Mouse (Mus musculus) layer of hippocampus, postnatal 14 days (tissue): Measurements from ENCODE around the gene Hlcs. TPM values are rescaled to one million over a fixed set of nuclear protein-coding genes. Genes with fewer than 3 reads are reported as not detected.

ENCODE experiments used
- DNase-seq, 2 experiments: peaks; one replicate each; pipeline ENCODE4 v3.0.0; 2021 to 2022; ENCODE audit warnings: low spot score in 2 of 2, mixed read lengths in 1 of 2
- total RNA-seq, 2 experiments: library from RNA; stranded (reverse); gene quantifications; 2 replicates each; pipeline ENCODE4 v1.2.3; 2021

The Hlcs gene
- total RNA-seq, 2 experiments from 2014 or later = 12.8 to 13.7 TPM

DNA sequence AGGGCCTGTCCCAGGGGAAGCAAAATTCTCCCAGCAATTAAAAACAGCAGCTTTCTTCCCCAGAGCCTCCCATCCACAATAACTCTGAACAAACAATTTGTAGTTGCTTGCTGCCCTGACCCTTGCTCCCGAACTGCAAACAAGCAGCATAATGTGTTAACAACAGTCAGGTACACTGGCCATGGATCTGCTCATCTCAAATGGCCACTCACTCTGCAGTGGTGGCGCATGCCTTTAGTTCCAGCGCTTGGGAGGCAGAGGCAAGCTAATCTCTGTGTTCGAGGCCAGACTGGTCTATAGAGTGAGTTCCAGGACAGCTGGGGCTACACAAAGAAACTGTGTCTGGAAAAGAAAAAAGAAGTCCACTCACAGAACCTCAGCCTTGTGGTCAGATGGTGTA is 22.2 kb downstream of the Hlcs start:
- no peak for DNase-seq

DNA sequence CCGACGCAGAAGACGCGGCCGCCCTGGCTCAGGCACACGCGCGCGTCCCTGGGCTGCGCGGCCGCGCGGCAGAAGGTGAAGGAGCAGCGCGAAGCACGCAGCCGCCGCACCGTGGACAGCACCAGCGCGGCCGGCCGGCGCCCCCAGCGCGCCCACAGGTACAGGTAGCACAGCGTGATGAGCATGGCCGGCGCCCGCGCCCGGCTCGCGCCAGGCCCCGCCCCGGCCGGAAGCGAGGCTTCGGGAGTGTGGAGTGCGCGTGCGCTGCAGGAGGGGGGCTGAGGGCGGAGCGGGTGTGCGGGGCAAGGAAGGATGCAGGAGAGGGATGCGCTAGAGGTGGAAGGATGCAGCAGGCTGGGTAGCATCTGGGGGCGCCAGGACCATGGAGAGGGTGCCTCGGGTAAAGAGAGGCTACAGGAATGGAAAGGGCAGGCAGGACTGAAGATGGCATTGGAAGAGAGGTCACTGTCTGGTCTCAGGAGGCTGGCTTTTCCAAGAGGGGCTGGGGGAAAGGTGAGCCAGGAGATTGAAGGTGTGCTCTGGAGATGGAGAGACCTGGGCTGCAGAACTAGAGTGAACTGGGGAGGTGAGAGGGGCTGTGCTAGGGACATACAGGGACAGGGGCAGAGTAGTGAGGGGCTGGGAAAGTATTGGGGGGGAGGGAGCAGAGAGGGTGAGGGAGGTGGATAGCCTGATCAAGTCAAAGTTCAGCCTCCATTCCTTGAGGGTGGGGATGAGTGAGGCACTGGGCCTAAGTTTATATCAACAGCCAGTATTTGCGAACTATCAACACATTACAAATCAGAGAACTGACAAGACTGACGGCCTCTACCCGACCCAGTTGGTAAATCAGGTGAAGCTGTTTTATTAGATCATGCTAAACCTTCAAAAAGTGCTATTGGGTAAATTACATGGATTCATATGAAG is 23.0 kb downstream of the Hlcs start:
- DNase-seq = peak; percentile 64 to 75

DNA sequence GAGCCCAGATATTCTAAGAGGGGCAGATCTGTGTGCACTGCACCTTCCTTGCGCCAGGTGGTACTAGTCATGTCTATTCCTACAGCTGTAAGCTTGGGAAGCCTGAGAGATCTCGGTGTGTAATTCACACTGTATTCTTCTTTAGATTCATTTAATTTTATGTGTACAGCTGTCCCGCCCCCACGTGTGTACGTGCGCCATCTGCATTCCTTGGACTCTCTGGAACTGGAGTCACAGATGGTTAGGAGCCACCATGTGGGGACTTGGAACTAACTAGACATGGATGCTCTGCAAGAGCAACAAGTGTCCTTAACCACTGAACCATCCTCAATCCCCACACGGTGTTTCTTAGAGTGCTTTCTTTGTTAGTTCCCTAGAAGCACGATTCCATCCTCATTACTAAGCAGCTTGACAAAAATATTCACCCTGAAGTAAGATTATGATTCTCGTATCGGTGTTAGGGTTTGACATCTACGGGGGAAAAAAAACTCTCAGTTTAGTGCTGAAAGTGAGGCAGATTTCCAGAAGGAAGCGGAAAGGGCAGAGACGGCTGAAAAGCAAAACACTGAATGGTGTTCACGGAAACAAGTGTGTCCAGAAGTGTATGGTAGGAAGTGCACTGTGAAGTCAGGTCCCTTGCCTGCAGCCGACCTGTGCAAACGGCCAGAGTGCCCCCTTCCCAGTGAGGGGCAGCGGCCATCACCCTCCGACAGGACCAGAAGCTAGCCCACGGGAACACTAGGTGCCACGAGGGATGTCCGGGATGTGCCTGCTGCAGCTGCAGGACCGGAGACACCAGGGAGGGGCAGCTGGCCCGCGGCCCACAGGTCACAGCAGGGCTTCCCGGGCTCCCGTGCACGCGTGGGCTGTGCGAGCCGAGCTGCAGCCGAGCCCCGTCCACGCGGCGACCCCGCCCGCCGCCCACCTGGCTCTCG is 24.0 kb downstream of the Hlcs start:
- DNase-seq = peak; percentile 61 to 89

DNA sequence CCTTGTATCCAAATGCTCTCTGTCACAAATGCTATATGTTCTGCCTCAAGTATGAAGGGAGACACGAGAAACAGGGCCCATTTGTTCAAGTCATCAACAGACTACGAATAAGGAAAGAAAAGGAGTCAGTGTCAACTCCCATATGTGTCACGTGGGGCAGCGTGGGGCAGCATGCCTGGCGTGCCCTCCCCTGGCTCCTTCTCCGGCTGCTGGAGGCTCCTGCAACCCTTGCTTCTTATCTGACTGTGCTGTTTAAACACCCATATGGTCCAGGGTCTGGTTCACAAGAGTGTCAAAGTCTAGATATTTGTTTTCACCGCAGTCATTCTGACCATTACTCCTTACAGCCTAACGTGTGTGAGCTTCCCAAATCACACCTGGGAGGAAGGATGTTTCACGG is 25.5 kb downstream of the Hlcs start:
- no peak for DNase-seq

DNA sequence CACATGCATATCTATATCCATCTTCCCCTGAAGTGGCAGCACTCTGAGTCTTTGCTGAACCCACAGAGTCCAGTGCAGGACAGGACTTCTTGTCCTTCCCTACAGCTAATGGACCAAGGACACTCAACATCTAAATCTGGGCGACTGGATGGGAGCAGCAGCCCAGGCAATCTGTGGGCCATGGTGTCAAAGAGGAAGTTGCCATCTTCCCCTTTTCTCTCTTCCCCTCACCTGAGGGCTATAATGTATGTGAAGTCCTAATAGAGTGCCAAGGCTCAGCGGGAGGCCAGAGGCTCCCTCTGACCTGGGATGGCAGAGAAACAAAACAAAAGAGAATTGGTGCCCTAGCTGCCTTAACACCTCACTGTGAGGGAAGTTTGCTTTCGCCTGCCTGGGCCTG is 29.4 kb downstream of the Hlcs start:
- no peak for DNase-seq

DNA sequence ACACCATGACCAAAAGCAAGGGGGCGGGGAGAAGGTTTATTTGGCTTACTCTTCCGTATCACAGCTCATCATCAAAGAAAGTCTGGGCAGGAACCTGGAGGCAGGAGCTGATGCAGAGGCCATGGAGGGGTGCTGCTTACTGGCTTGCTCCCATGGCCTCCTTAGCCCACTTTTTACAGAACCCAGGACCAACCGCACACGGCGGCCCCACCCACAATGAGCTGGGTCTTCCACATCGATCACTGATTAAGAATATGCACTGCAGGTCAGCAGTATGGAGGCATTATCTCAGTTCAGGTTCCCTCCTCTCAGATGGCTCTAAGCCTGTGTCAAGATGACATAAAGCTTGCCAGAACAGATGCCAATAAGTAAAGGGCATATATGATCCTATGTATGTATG is 42.5 kb downstream of the Hlcs start:
- DNase-seq = no peak

DNA sequence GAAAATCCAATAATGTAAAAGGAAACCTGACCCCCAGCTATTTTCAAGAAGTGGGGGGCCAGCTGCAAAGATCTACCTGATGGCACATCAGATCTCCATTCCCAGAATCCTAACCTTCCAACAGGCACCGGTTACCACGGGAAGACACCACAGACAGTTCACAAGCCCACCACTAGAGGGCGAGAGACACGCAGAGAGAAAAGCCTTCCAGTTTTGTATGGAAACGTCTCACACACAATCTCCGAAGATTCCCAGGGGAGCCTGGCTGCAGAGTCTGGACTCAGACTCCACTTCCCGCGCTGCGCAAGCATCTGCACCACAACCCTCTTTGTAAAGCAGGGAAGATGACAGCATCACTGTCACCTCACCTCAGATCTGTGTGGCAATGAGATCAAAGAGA is 43.7 kb downstream of the Hlcs start:
- DNase-seq = peak; percentile 89 to 91

DNA sequence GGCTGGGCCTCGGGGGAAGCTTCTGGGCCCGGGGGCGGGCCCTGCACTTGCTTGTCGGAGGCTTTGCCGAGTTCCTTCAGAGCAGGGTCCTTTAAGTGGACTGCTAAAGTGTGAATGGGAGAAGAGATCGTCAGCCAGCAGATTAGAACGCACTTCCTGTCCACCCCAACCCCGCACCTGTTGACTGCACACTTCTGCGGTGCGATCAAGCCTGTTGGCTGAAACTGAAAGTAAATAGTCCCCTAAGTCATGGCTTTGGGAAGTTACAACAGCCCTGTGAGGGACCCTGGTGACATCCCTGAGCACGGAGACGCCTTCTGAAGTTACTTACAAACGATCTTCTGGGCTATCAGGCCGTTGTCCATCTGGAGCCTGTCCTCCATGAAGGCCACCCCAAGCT is 45.2 kb downstream of the Hlcs start:
- no peak for DNase-seq

DNA sequence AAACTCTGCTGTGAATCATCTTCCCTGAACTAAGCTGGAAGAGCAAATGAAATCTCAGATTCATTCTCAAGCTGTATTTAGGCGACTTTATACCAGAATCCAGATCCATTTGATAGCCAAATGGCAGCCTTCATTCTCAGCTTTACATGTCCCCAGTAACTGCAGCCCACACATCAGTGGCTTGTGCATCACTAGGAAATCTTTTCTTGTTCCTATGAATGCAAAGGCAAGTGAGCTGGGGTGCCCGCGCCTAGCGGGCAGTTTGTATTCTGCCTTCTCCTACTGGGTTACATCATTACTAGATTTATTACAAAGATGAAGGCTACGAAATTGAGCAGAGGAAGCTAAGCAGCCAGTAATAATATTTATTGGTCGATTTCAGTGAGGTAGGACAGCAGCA is 48.8 kb downstream of the Hlcs start:
- no peak for DNase-seq

DNA sequence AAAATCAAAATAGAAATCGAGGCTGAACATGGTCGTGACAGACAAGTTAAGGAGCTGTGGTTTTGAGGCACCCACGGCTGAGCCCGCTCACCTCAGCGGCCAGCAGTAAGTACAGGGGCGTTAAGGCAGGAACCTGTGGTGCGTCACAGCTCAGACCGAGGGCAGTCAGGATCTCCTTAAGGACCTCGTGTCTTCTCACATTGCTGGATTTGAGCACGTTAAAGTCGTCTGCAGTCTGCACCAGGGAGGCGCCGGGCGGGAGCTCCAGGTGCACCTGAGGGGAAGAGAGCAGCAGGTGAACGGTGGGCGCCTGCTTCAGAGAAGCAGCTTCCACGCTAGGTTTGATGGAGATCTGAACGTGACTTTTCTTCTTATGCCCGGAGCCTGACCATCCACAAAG is 50.9 kb downstream of the Hlcs start:
- no peak for DNase-seq

DNA sequence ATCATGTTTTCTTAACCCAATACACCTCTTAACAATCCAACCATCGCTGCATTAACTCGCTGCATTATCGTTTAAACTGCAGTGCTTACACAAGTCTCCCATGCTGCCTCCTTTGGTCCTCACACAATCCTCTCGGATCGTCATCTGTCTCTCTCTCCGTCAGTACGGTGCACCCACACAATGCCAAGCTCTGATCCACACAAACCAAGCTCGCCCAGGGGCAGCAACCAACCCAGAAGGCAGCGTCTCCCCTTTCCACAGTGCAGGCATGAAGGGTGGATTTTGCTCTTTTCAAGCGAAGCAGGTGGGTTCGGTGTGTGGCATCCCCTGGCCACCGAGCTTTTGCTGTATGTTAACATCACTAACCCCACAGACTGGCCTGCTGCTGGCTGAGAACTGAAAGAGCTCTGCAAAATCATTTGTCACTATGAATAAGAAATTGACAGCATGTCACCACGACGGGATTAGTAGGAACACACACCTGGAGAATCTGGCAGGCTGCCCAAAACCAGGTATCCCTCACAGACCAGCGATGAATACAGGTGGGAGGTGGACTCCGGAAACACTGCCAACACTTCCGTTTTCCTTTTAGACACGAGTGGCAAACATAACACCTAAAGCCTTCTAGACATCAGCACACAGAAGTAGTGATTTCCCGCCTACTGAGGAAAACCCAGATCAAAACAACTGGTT is 52.3 kb downstream of the Hlcs start:
- no peak for DNase-seq

DNA sequence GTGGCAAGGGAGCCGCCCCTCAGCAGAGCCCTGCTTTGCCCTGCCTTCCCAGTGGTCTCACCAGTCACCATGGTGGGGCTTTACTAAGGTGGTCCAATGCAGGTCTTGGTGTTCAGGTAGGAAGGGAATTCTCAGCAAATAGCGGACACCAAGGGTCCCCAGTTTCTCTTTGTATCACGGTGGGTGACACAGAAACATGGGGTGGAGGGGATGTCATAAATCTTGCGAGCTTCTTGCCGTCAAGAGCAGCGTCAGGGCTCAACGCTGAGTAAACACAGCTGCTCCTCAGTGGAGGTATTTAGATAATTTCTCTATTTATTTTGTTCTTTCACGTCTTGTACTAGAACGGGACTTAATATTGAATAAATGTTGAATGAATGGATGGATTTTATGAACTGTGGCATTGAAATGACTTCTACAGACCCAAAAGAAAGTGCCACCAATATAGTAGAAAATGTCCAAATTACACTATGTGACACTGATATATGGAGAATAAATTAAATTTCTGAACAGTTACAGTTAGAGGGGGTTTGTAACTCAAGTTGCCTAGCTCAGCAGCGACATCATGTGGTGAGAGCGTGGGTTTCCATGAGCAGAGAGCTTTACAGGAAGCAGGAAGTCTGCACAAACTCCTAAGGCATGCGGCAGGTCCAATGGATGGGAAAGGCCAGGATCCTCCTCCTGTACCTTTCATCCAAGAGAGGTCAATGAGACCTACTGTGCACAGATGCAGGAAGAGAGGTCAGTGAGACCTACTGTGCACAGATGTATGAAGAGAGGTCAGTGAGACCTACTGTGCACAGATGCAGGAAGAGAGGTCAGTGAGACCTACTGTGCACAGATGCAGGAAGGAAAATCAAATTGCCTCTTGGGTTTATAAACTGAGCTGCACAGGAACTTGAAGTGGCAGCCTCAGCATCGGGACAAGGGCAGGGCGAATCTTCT is 54.7 kb downstream of the Hlcs start:
- DNase-seq = peak; percentile 76 to 89

DNA sequence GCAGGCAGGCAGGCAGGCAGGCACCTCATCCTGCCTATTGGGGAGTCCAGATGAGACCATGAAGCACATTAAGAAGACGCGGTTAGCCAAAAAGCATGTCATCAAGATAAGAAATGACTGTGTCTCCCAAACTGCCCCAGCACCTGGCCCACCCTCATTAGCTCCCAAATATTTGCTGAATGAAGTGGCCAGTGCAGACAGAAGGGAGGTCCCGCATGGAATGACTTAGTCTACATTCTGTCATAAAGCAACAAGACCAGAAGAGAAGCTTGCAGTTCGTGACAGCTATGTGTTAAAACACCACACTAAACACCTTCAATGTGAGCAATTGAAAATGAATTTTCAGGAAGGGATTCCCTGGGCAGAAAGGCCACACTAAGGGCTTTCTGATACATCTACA is 57.8 kb downstream of the Hlcs start:
- DNase-seq = no peak

DNA sequence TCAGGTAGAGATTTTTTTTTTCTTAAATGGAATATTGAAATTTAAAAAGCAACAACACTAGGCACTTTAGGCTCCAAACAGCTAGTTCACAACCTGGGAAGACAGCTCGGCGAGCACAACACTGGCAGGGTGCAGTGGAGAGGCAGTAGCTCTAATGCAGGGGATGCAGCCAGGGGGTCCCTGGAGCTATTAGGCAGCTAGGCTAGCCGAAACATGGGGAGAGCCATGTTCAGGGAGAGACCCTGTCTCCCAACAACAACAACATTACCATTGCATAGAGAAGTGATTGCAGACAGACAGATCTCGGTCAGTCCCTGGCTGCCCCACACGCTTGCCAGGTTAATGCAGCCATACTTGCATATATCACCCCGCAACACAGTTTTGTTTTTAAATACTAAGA is 58.3 kb downstream of the Hlcs start:
- no peak for DNase-seq

DNA sequence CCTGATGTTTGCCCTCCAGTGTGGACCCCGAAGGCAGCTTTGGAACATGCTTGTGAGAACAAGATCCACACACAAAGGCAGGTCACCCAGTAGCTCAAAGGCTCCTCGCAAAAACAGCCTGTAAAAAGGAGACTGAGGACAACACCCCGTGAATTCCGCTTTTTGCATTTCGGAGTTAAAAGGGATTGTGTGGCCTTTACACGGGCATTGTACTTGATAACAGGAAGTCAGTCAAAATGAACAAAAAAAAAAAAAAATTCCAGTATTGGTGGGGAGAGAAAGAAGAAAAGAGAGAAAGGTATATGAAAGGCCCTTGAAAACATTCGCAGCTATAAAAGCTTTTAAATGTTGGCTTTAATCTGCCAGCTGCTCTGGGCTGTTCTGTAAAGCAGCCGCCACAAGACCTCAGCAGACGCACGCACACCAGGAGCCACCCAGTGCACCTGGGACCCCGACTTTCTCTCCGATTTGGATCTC is 58.9 kb downstream of the Hlcs start:
- no peak for DNase-seq

DNA sequence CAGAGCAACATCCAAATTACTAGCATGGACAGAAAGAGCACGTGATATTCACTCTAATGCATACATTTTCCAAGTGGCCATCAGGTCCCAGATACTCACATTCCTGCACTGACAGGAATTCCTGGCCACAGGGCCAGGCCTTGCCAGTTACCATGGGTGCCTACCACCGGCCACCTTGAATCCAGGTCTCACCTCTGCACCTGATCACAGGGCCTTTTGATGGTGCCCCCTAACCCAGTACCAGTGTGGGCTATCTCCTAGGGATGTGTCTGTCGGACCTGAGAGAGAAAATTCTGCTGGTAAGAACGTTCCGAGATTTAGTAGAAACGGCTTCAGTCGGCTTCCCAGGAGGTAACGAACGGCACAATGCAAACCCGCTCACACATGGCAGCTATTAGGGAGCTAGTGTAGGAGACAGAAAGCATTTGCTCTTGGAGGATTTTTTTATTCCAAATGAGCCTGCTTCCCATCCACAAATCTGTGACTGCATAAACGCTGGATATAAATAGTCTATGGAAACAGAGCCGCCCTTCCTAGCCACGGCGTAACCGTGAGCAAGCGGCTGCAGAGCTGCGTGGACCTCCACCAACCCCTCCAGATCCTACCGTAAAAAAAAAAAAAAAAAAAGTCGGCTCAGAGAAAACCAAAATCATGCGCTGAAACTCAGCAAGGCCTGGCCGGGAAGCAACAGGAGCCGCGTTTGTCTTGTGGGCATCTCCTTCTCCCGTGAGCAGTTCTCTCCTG is 59.5 kb downstream of the Hlcs start:
- DNase-seq = no peak

DNA sequence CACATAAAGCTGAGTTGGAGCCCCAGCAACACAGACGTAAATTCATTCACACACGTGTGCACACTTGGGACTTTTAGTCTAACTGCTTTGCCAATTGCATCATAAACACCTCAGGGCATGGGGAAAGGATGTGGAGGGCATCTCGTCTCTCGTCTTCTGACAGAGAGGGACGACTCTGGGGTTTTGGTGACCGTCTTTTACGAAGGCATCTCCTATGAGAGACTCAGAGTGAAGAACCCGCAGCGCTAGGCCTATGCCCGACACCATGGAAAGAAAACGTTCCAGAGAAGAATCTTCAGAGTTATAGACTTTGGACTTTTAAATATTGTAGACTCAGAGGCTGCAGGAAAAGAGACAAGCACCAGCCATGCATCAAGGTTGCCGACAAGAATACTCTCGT is 61.6 kb downstream of the Hlcs start:
- no peak for DNase-seq

DNA sequence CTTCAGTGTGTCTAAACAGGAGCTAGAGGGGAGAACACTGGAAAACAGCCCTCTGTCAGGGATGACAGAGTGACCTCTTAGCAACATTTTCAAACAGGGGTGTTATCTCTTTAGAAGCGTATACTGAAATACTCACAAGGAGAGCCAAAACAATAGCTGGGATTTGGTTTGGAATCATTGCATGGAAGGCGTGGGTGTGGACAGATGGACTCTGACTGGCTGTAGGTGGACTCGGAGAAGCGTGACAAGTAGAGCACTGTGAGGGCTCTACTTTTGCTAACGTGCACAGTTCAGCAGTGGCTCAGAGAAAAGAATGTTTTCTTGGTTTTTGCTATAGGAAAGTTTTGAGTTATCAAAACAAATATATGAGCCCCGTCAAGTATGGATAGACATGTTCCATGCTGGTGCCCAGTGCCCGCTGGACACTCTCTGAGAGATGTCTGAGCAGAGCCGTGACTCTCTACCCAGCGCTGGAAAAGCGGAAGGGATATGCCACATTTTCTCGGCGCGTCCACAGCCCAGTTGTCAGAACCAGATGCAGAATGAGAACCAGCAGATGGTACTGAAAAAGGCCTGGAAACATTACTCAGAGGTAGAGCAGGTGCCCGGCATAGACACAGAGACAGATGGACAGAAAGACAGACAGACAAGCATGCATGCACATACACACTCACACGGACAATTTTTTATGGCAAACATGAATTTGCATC is 62.6 kb downstream of the Hlcs start:
- no peak for DNase-seq

DNA sequence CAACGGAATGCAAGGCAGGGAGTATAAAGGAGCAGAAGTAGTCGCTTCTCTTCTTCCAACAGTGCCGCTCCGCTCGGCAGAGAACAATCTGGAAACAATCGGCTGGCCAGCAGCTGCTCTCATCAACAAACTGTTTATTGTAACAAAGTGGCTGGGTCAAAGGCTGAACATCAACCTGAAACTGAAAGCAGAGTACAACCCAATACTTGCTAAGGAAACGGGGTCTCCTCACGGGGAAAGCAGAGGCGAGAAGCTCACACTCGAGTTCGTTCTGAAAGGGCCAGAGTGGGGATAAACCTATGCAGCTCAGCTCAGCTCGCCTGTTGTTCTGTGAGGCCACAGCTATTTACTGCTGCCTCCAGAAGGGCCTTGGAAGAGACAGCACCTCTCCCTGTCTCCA is 63.2 kb downstream of the Hlcs start:
- no peak for DNase-seq
